Mouse (Mus musculus) neural tube, embryonic 15.5 days (tissue): ENCODE measurements at regions not wholly inside any gene's neighbourhood (a gene's known extent, or its start where the extent isn't known, plus 50 kb on each side); places are given as distances from the start of the nearest gene placed in this dataset.

Experiments
- ATAC-seq: fragments of 200-750 bp; cut with Nextera tagmentation; 2 replicates; pipeline ENCODE4 v1.8.0; 2017; ENCODE audit warnings: mild to moderate bottlenecking, moderate TSS enrichment, moderate library complexity; ENCODE audit not compliant: low FRiP score
- H3K27ac ChIP-seq: fragments of 300-500 bp; sonication (generic); replicated peaks from 2 replicates; pipeline ENCODE4 v1.5.1; 2015; ENCODE audit warnings: mild to moderate bottlenecking, inconsistent platforms
- H3K27me3 ChIP-seq: fragments of 300-500 bp; sonication (generic); replicated peaks from 2 replicates; pipeline ENCODE4 v1.6.1; 2015; ENCODE audit warnings: inconsistent platforms
- H3K36me3 ChIP-seq: fragments of 300-500 bp; sonication (generic); 2 replicates; pipeline ENCODE4 v1.6.1; 2015; ENCODE audit warnings: inconsistent platforms
- H3K4me1 ChIP-seq: fragments of 300-500 bp; sonication (generic); 2 replicates; pipeline ENCODE4 v1.6.1; 2015; ENCODE audit warnings: inconsistent platforms
- H3K4me2 ChIP-seq: fragments of 300-500 bp; sonication (generic); 2 replicates; pipeline ENCODE4 v1.6.1; 2015; ENCODE audit warnings: inconsistent platforms, mild to moderate bottlenecking, moderate library complexity
- H3K4me3 ChIP-seq: fragments of 300-500 bp; sonication (generic); replicated peaks from 2 replicates; pipeline ENCODE4 v1.5.1; 2015; ENCODE audit warnings: mild to moderate bottlenecking, inconsistent platforms
- H3K9ac ChIP-seq: fragments of 300-500 bp; sonication (generic); replicated peaks from 2 replicates; pipeline ENCODE4 v1.6.1; 2015; ENCODE audit warnings: mild to moderate bottlenecking, inconsistent platforms
- H3K9me3 ChIP-seq: fragments of 300-500 bp; sonication (generic); replicated peaks from 2 replicates; pipeline ENCODE4 v1.6.1; 2016; ENCODE audit warnings: inconsistent platforms
- WGBS: fragments of 180-500 bp; shearing (Covaris S2); methylation state at CpG from one replicate; pipeline ENCODE4 v1.1.7; 2015; ENCODE audit warnings: mixed read lengths; 5-methylcytosine and 5-hydroxymethylcytosine counted together

DNA sequence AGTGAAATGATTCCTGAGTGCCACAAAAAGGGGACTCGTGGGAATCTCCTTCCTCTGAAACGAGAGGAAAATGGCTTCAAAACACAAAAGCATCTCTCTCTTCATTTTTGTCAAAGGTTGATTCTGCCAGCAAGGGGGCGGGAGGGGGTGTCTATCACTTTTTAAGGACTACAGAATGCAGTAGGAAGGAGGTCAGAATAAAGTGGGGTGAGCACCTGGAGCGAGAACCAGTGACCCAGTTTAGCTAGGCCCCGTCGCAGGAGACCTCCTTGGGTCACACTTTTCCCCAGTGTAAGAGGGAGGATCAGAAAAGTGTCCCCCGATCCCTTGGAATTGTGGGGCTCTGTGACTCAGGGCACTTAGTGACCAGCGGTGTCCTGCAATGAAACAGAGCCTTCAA lies 133.1 kb downstream of the Tgfb2 start:
- Histone ChIP-seq H3K4me1 (no peaks in the 10 kb centered on the region), H3K9ac (no peak overlapping the region), H3K9me3 (no peaks in the 10 kb centered on the region), H3K27ac (no peak overlapping the region), H3K27me3 (no peaks in the 10 kb centered on the region), H3K36me3 (no peaks in the 10 kb centered on the region), H3K4me2 (no peak overlapping the region), H3K4me3 (no peak overlapping the region)
- no peak for ATAC-seq
- 89% methylated on average over 8 of the region's 8 CpGs for WGBS

DNA sequence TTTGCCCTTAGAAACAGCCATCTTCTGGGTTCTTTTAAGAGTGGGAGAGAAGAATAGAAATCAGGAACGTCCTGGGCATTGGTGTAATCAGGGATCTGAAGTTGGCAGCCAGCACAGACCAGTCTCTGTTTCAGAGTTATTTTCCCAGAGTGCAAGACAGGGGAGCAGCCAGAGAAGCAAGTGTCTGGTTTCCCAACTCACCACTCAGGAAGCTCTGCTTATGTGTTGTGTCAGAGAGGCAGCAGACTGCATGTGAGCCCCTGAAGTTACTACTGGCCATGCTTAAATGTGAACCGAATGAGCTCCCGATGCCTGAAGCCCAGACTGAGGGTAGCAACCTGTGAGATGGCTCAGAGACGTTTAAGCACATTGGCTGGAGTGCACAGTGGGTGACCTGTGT lies 133.7 kb downstream of the Tgfb2 start:
- WGBS, result 71% methylated on average over 4 of the region's 4 CpGs
- Histone ChIP-seq H3K9me3 (no peaks in the 10 kb centered on the region), H3K4me2 (no peak overlapping the region), H3K36me3 (no peaks in the 10 kb centered on the region), H3K27ac (no peak overlapping the region), H3K27me3 (no peaks in the 10 kb centered on the region), H3K4me3 (no peak overlapping the region), H3K9ac (no peak overlapping the region), H3K4me1 (no peaks in the 10 kb centered on the region)
- ATAC-seq, result no peak

DNA sequence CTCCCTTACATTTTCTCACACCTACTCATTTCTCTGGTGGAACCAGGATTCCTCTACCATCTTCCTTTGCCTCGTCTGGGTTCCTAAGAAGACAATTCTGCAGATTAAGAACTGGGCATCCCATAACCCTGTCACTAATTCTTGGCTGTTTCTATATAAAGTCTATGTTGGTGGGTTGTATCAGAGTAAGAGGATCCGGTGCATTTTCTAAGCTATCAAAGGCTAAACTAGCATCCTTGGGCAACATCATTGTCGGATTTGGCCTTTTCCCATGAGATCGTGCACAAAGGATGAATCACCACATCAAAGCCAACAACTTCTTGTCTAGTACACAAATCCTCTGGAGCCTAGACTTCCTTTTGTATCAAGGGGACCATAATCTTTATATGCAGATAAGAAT lies 137.3 kb downstream of the Tgfb2 start:
- 88% methylated on average over 4 of the region's 4 CpGs for WGBS
- Histone ChIP-seq H3K9ac (no peak overlapping the region), H3K27ac (no peak overlapping the region)

GRCm38 (mm10) chr1:186568076-186568475 lies 137.7 kb downstream of the Tgfb2 start:
- Histone ChIP-seq H3K4me3 (no peak overlapping the region), H3K9me3 (no peaks in the 10 kb centered on the region), H3K9ac (no peak overlapping the region), H3K4me1 (no peaks in the 10 kb centered on the region), H3K36me3 (no peaks in the 10 kb centered on the region), H3K27ac (no peak overlapping the region), H3K4me2 (no peak overlapping the region), H3K27me3 (no peaks in the 10 kb centered on the region)
- WGBS, result 80% methylated on average over 6 of the region's 6 CpGs
- ATAC-seq, result no peak

More for the DNA sequence above, 137.3 kb downstream of the Tgfb2 start:
- Histone ChIP-seq H3K27me3 (no peaks in the 10 kb centered on the region), H3K36me3 (no peaks in the 10 kb centered on the region), H3K4me3 (no peak overlapping the region), H3K4me2 (no peak overlapping the region), H3K4me1 (no peaks in the 10 kb centered on the region), H3K9me3 (no peaks in the 10 kb centered on the region)
- no peak for ATAC-seq

DNA sequence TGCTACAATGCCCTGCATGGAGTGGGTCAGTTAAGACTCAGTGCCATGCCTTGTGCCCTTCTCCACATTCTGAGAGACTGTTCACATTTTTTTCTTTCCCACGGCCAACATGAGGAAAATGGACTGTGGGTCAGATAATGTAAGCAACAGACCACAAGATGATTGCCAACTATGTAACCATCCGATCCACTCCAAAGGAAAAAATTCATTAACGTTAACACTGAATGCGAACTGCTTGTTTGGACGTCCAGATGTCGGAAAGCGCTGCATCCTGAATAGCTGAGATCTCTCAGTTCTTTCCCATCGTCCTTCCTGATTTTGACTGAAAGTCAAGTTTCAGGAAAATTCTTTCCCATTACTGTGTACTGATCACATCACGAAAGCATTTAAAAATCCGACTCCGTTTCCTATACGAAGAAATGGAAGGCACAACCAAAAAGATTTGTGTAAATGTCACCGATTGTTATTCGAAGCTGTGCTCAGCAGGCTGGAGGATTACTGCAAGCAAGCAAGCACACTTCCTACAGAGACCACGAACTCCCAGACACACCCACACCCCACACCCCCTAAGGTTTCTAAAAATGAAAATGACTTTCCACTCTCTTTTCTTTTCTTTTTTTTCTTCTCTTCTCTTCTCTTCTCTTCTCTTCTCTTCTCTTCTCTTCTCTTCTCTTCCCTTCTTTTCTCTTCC lies 138.5 kb downstream of the Tgfb2 start:
- Histone ChIP-seq H3K4me2 (peak overlapping the region; percentile 27), H3K9me3 (no peaks in the 10 kb centered on the region), H3K36me3 (no peaks in the 10 kb centered on the region), H3K4me3 (no peak overlapping the region), H3K27ac (no peak overlapping the region), H3K4me1 (no peaks in the 10 kb centered on the region), H3K27me3 (no peaks in the 10 kb centered on the region), H3K9ac (no peak overlapping the region)
- ATAC-seq, result no peak
- 30% methylated on average over 15 of the region's 15 CpGs for WGBS

DNA sequence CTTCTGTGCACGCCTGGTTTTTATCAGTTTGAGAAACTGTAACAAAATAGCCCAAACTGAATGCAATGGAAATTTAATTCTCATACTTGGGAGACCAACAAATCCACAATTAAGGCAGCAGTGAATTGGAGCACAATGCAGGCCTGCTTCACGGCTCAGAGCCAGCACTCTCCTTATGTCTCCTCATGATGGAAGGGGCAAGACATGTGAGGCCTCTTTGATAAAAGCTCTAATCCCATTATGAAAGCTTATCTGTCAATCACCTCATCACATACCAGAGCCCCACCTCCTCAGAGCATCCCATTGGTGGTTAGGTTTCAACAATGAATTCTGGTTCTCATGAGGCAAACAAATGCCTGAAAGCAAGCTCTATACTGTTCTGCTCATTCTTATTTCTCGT lies 143.8 kb downstream of the Tgfb2 start:
- H3K9me3 ChIP-seq, result no peaks in the 10 kb centered on the region
- no peak overlapping the region for H3K27ac ChIP-seq
- ATAC-seq, result no peak
- WGBS, result 76% methylated on average over 3 of the region's 3 CpGs
- no peaks in the 10 kb centered on the region for H3K4me1 ChIP-seq
- no peaks in the 10 kb centered on the region for H3K36me3 ChIP-seq
- no peaks in the 10 kb centered on the region for H3K27me3 ChIP-seq
- no peak overlapping the region for H3K4me3 ChIP-seq
- H3K4me2 ChIP-seq, result no peak overlapping the region
- no peak overlapping the region for H3K9ac ChIP-seq

DNA sequence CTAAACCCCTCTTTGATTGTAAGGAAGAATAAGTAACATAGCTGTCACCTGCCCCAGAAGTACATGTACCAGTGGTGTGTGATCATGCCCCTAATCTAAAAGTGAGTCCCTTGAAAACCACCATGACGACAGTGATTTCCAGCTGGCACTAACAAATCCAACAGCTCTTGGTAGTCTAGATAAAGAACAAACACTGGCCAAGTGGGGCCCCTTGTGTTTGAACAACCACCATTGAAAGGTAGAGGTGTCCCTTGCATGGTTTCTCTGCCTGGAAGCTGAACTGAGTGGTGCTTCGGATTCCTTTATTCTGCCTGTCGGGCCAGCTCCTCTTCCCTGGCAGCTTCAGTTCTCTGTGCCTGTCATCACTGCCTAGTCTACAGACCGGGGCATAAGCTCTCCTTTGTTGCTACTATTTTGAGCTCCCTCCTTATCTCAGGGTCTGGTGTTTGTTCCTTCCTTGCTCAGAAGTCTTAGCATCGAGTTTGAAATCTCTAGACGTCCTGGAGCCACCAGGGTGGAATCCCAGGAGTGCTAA lies 150.3 kb downstream of the Tgfb2 start:
- H3K9me3 ChIP-seq, result no peaks in the 10 kb centered on the region
- no peaks in the 10 kb centered on the region for H3K27me3 ChIP-seq
- no peaks in the 10 kb centered on the region for H3K4me1 ChIP-seq
- no peak overlapping the region for H3K9ac ChIP-seq
- no peak overlapping the region for H3K27ac ChIP-seq
- no peak overlapping the region for H3K4me3 ChIP-seq
- WGBS, result 72% methylated on average over 6 of the region's 6 CpGs
- no peak overlapping the region for H3K4me2 ChIP-seq
- H3K36me3 ChIP-seq, result no peaks in the 10 kb centered on the region
- no peak for ATAC-seq

DNA sequence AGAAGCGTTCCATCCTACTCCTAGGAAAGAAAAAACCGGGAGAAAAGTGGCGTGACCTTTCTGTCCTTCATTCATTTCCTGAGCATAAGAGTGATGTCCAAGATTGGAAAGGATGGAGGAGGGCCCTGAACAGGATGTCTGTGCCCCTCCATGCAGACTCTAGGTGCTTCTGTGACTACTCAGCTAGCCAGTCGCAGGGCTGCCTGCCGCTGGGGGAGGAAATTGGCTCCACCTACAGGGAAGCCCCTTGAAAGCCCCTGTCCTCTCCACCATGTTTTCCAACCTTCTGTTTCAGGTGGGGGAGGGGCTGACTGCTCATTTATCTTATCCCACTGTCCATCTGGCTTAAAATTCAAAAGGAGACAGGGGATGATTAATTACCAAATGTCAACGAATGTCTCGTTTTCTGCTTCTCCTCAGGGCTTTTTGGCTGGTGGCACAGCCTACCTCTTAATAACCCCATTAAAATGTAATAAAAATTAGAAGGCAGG lies 151.2 kb downstream of the Tgfb2 start:
- H3K4me2 ChIP-seq, result no peak overlapping the region
- no peak overlapping the region for H3K4me3 ChIP-seq
- H3K36me3 ChIP-seq, result no peaks in the 10 kb centered on the region
- no peak overlapping the region for H3K9ac ChIP-seq
- WGBS, result 61% methylated on average over 7 of the region's 7 CpGs
- H3K27ac ChIP-seq, result no peak overlapping the region
- no peak for ATAC-seq
- no peaks in the 10 kb centered on the region for H3K4me1 ChIP-seq
- H3K27me3 ChIP-seq, result no peaks in the 10 kb centered on the region
- no peaks in the 10 kb centered on the region for H3K9me3 ChIP-seq

DNA sequence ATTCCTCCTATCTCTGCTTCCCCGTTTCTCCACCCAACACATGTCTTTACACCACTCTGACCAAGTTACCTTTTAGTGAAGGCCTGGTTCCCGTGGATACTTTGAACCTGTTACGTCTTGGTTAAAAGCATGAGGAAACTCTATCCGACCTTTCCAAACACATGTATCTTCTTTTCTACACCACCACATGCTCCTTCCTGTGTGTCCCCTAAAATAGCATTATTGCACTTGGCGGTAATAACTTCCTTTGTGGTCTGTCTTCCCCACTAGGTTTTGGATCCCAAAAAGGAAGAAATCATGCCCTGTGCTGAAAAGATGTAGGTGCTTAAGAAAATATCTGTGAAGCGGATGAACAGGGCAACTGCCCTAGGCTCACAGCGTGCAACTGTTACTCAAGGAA lies 153.1 kb downstream of the Tgfb2 start:
- Histone ChIP-seq H3K4me1 (no peaks in the 10 kb centered on the region), H3K27me3 (no peaks in the 10 kb centered on the region), H3K4me3 (no peak overlapping the region), H3K27ac (no peak overlapping the region), H3K9me3 (no peaks in the 10 kb centered on the region), H3K4me2 (no peak overlapping the region), H3K36me3 (no peaks in the 10 kb centered on the region), H3K9ac (no peak overlapping the region)
- ATAC-seq, result no peak
- 90% methylated on average over 7 of the region's 7 CpGs for WGBS

DNA sequence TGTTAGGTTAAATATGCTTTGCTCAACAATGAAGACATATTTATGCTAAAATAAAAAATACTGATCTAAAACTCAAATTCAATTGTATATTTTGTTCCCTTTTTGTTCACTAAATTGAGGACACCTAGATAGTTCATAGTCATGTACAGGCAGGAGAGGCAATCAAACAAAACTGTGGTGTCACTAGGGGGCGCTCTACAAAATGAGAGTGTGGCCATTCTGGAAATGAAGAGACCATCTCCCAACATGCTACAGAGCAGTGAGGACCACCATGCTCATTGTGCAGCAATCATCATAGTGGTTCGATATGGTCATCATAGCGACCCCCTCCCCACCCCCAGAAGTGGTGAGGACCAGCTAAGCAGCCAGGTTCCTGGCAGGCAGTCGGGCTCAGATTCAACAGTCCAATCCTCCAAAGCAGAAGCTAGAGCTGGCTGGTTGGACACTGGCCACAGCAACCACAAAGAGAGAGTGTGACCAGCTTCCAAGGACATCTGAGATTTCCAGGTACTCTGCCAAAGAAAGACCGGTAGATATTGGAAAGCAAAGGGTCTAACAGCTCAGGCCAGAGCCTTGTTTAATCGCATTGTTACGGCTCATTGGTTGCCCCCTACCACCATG lies 155.4 kb downstream of the Tgfb2 start:
- ATAC-seq, result no peak
- H3K9me3 ChIP-seq, result no peaks in the 10 kb centered on the region
- no peaks in the 10 kb centered on the region for H3K36me3 ChIP-seq
- WGBS, result 86% methylated on average over 7 of the region's 7 CpGs
- no peak overlapping the region for H3K4me2 ChIP-seq
- H3K4me1 ChIP-seq, result peaks cover 13% of the 10 kb centered on the region
- H3K27ac ChIP-seq, result no peak overlapping the region
- H3K9ac ChIP-seq, result no peak overlapping the region
- H3K27me3 ChIP-seq, result no peaks in the 10 kb centered on the region
- H3K4me3 ChIP-seq, result no peak overlapping the region

DNA sequence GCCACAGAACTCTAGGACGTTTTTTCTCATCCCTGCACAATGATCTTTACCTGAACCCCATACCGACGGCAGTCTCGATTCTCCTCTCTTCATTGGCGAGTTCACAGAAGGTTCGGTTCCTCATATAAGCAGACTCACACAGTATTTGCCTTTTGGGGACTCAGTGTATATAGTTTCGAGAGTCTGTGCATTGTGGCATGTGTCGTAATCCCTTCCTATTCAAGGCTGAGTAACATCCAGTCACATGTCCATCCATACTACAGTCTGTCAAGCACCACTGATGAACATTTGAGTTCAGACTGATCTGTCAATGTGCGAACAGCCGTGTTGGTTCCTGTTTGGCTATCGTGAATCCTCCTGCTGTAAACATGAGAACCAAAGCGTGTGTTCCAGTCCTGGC lies 156.6 kb downstream of the Tgfb2 start:
- H3K9ac ChIP-seq, result no peak overlapping the region
- no peak overlapping the region for H3K4me3 ChIP-seq
- ATAC-seq, result no peak
- no peaks in the 10 kb centered on the region for H3K27me3 ChIP-seq
- H3K9me3 ChIP-seq, result no peaks in the 10 kb centered on the region
- WGBS, result 94% methylated on average over 12 of the region's 12 CpGs
- H3K4me2 ChIP-seq, result no peak overlapping the region
- H3K36me3 ChIP-seq, result no peaks in the 10 kb centered on the region
- peaks cover 13% of the 10 kb centered on the region for H3K4me1 ChIP-seq
- H3K27ac ChIP-seq, result no peak overlapping the region
